Comparison of ENCODE assay signal across 1 mouse cellular context in the genomic region with DNA sequence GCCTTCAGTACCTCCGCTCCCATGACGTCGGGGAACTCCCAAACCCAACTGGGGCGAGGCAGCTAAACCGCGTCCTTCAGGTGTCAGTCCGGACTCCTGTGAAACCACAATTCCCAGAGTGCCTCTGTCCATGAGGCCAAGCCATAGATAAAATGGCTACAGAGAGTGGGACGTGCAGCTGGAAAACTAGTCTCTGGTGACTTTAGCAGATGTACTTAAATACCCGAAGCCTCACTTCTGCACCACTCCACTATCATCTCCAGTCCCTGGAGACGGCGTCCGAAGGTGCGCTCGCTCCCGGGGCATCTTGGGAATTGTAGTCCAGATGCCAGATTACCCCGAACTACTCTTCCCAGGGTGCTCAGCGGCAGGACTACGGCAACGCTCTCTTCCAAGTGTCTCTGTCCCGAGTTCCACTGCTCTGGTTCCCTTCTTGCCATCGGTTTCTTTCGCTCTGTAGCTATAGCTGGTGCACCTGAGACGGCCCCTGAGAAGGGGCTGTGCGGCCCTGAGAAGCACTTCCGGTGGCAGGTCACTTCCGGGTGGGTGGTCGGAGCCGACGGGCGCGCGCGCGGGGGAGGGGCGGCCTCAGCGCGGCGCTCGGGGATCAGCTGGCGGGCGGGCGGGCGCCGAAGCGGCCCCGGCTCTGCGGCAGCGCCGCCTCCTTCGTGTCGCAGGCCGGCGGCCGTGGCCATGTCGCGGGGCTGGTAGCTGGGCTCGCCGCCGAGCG.
TF ChIP-seq lines count a peak whose summit lies in the region.

A gene (plus strand): TSS at position 603 of the 730 bp plus-strand sequence.

TF ChIP-seq in MEL, 35 proteins besides CTCF, POLR2A, EP300 and RAD21 (continued from another document):
- no peak for TF ChIP-seq ZC3H11A (IDR thresholded peaks at IDR 0.05; ENCODE audit: low read depth, low read length)
- no peak for TF ChIP-seq TAL1 (IDR thresholded peaks at IDR 0.05; ENCODE audit: low read length)
- no peak; the same call in 1 of the 2 replicates for TF ChIP-seq MEF2A (IDR thresholded peaks at IDR 0.05; ENCODE audit: extremely low read depth, insufficient replicate concordance, low read depth, low read length, poor library complexity, severe bottlenecking)
- no peak for TF ChIP-seq USF2 (IDR thresholded peaks at IDR 0.05; ENCODE audit: borderline replicate concordance in 1 of 2, insufficient read depth in 1 of 2, low read depth in 1 of 2, low read length in 2 of 2)
- TF ChIP-seq TCF12 (IDR thresholded peaks at IDR 0.05; ENCODE audit: low read depth, low read length), result peak; percentile 22; the same call in 1 of the 2 replicates
- TF ChIP-seq MXI1 (IDR thresholded peaks at IDR 0.05; ENCODE audit: low read depth, low read length), result peak; percentile 67
